Mouse (Mus musculus) gastrocnemius, adult 8-10 months (tissue): Measurements from ENCODE around the gene Cd247. TPM values are rescaled to one million over a fixed set of nuclear protein-coding genes. Genes with fewer than 3 reads are reported as not detected.
"Not testable (repeated sequence)": the region's sequence is repeated elsewhere in the genome, so short reads cannot be mapped to it uniquely, and the experiment has no call there.

Source experiments
- DNase-seq, 2 experiments: peaks; one replicate each; pipeline ENCODE4 v3.0.0; 2022; ENCODE audit warnings: low spot score in 2 of 2
- total RNA-seq, 4 experiments: library from RNA; stranded (reverse); gene quantifications; 2 replicates each; pipeline ENCODE4 v1.2.4; 2022

The Cd247 gene
- 1 to 10 TPM in 1 of 4 experiments, under 1 TPM in 3; 0.24 to 1.0 (median 0.68) TPM for total RNA-seq

GRCm38 (mm10) chr1:165788511-165788910 lies at the start of gene Cd247:
Gene Cd247 (plus strand): TSS chr1:165788681.
- no peak for DNase-seq

- DNase-seq: no peak
Measured at GRCm38 (mm10) chr1:165738985-165739384, 49.5 kb upstream of the Cd247 start.

GRCm38 (mm10) chr1:165741989-165742388 lies 46.5 kb upstream of the Cd247 start:
- no peak for DNase-seq

- DNase-seq: no peak
Measured at GRCm38 (mm10) chr1:165748053-165748452, 40.4 kb upstream of the Cd247 start.

- DNase-seq: no peak
Measured at GRCm38 (mm10) chr1:165751142-165751541, 37.3 kb upstream of the Cd247 start.

GRCm38 (mm10) chr1:165751838-165752237 lies 36.6 kb upstream of the Cd247 start:
- DNase-seq: no peak

- DNase-seq: peak; percentile 70 to 88
Measured at GRCm38 (mm10) chr1:165754205-165754604, 34.3 kb upstream of the Cd247 start.

- DNase-seq: no peak
Measured at GRCm38 (mm10) chr1:165755194-165755593, 33.3 kb upstream of the Cd247 start.

- no peak for DNase-seq
Measured at GRCm38 (mm10) chr1:165761522-165762305, 26.8 kb upstream of the Cd247 start.

- DNase-seq: not testable (repeated sequence)
Measured at GRCm38 (mm10) chr1:165762498-165762897, 26.0 kb upstream of the Cd247 start.

GRCm38 (mm10) chr1:165762914-165763634 lies 25.4 kb upstream of the Cd247 start:
- no peak for DNase-seq

GRCm38 (mm10) chr1:165763635-165764372 lies 24.7 kb upstream of the Cd247 start, which contains the start of gene Creg1:
Gene Creg1 (plus strand): TSS chr1:165763746.
- DNase-seq: peak; percentile 92

GRCm38 (mm10) chr1:165764571-165764970 lies 23.9 kb upstream of the Cd247 start:
- DNase-seq: no peak

- no peak for DNase-seq
Measured at GRCm38 (mm10) chr1:165765041-165765440, 23.4 kb upstream of the Cd247 start.

- no peak for DNase-seq
Measured at GRCm38 (mm10) chr1:165765651-165766294, 22.7 kb upstream of the Cd247 start.

GRCm38 (mm10) chr1:165766295-165766890 lies 22.1 kb upstream of the Cd247 start:
- no peak for DNase-seq

GRCm38 (mm10) chr1:165768894-165769512 lies 19.5 kb upstream of the Cd247 start:
- DNase-seq: no peak

- DNase-seq: no peak
Measured at GRCm38 (mm10) chr1:165770181-165770759, 18.2 kb upstream of the Cd247 start.

- DNase-seq: peak; percentile 50 to 64
Measured at GRCm38 (mm10) chr1:165771491-165771897, 17.0 kb upstream of the Cd247 start.

GRCm38 (mm10) chr1:165771998-165772397 lies 16.5 kb upstream of the Cd247 start:
- DNase-seq: no peak
